Mouse (Mus musculus) ES-E14 (cell line): Measurements from ENCODE around the gene Mycbp. TPM values are rescaled to one million over a fixed set of nuclear protein-coding genes. Genes with fewer than 3 reads are reported as not detected.

Source experiments
- DNase-seq: peaks from one replicate; pipeline ENCODE4 v3.0.0-alpha.2; 2013; ENCODE audit warnings: low read depth, low spot score
- H3K27ac ChIP-seq: 2 replicates; pipeline ENCODE4 v1.5.1; 2012; ENCODE audit warnings: low read depth, mild to moderate bottlenecking, low read length, moderate library complexity, mixed read lengths; ENCODE audit not compliant: poor library complexity, insufficient read depth, severe bottlenecking
- H3K36me3 ChIP-seq: 2 replicates; pipeline ENCODE4 v1.6.1; 2012; ENCODE audit warnings: mild to moderate bottlenecking, low read length, moderate library complexity, mixed read lengths; ENCODE audit not compliant: control insufficient read depth, poor library complexity, insufficient read depth, severe bottlenecking
- H3K4me1 ChIP-seq, 2 experiments: fragments of 150-350 bp in 1 of 2; sonication (generic) in 1 of 2; 2 replicates each; pipeline ENCODE4 v1.6.1; 2012; ENCODE audit warnings: low read length in 2 of 2, mild to moderate bottlenecking in 1 of 2, mixed read lengths in 1 of 2; ENCODE audit not compliant: control insufficient read depth in 2 of 2, insufficient read depth in 2 of 2, poor library complexity in 1 of 2
- H3K4me3 ChIP-seq, 2 experiments: fragments of 150-350 bp in 1 of 2; sonication (generic) in 1 of 2; 2 replicates each; pipeline ENCODE4 v1.5.1; 2012; ENCODE audit warnings: low read length in 2 of 2, low read depth in 1 of 2, mild to moderate bottlenecking in 1 of 2, mixed read lengths in 1 of 2; ENCODE audit not compliant: insufficient read depth in 1 of 2, poor library complexity in 1 of 2, severe bottlenecking in 1 of 2
- H3K9ac ChIP-seq: 2 replicates; pipeline ENCODE4 v1.6.1; 2012; ENCODE audit warnings: low read depth, mild to moderate bottlenecking, low read length, mixed read lengths; ENCODE audit not compliant: poor library complexity, insufficient read depth, severe bottlenecking
- H3K9me3 ChIP-seq: fragments of 150-350 bp; sonication (generic); 2 replicates; pipeline ENCODE4 v1.6.1; 2012; ENCODE audit warnings: low read depth, mild to moderate bottlenecking, low read length; ENCODE audit not compliant: control insufficient read depth, insufficient read depth
- CHD2 ChIP-seq: IDR thresholded peaks from 2 replicates; pipeline ENCODE4 v1.6.1; 2014; ENCODE audit warnings: mild to moderate bottlenecking, low read depth, low read length, inconsistent platforms
- HCFC1 ChIP-seq: IDR thresholded peaks from 2 replicates; pipeline ENCODE4 v1.6.1; 2012; ENCODE audit warnings: low read length, inconsistent platforms, borderline replicate concordance; ENCODE audit not compliant: insufficient read depth
- MAFK ChIP-seq: IDR thresholded peaks from 2 replicates; pipeline ENCODE4 v1.6.1; 2014; ENCODE audit warnings: mild to moderate bottlenecking, low read depth, low read length, inconsistent platforms; ENCODE audit not compliant: insufficient read depth
- ZC3H11A ChIP-seq: IDR thresholded peaks from 2 replicates; pipeline ENCODE4 v1.6.1; 2012; ENCODE audit warnings: low read depth, mild to moderate bottlenecking, inconsistent platforms, low read length, borderline replicate concordance
- ZNF384 ChIP-seq: IDR thresholded peaks from 2 replicates; pipeline ENCODE4 v1.6.1; 2012; ENCODE audit warnings: low read depth, low read length, inconsistent platforms
- in situ Hi-C, 2 experiments: fragments of 600-800 bp; cut with MboI; formaldehyde crosslinking; loops; one replicate each; pipeline ENCODE4 v1.15.1; 2025; ENCODE audit warnings: low sequenced_read_pairs in 2 of 2, inconsistent platforms in 1 of 2; ENCODE audit not compliant: unreplicated experiment in 2 of 2
- total RNA-seq: library from RNA; depleted of rRNA; stranded (reverse); fragments of 300-350 nt; gene quantifications from 2 replicates; pipeline ENCODE4 v1.2.3, GENCODE M21; 2012

Mycbp gene
- total RNA-seq, 1 experiment: 49.5 TPM

GRCm38 (mm10) chr4:123946701-123947100 lies 42.1 kb downstream of the Mycbp start:
- no peak overlapping the region for H3K27ac ChIP-seq
- no peaks in the 10 kb centered on the region for H3K9me3 ChIP-seq
- H3K4me3 ChIP-seq: no peak overlapping the region
- H3K36me3 ChIP-seq: no peaks in the 10 kb centered on the region
- TF ChIP-seq HCFC1: no peak
- no peak for TF ChIP-seq ZC3H11A
- no peak for TF ChIP-seq CHD2
- no peak for TF ChIP-seq ZNF384
- no peak for TF ChIP-seq MAFK
- DNase-seq: no peak
- H3K9ac ChIP-seq: no peak overlapping the region
- peaks cover 0 to 2% of the 10 kb centered on the region in 2 experiments; a peak in 1 of 4 replicates for H3K4me1 ChIP-seq
- in situ Hi-C loops: loop anchor here in 1 of 2 experiments (25.0 kb wide), 1 partner anchor 741 kb away; the partner anchor contains the start of gene Utp11

DNA sequence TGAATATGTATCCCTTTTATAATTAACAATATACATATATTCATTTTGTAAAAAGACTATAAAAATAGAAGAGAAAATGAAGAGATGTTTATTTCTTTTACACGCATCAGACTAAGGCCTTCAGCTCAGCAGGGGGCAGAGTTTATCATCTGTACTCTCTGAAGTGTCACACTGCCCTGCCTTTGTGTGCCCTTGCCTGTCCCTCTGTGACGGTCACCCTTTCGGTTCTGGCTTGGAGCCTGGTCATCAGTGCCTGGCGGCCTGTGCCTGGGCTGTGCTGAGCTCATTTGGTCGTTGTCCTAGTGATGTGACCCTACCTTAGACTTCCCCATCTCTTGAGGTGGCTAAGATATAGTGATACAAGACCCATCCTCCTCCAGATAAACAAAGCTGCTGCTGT lies 42.5 kb downstream of the Mycbp start:
- Histone ChIP-seq H3K27ac (no peak overlapping the region), H3K4me3 (no peak overlapping the region), H3K36me3 (no peaks in the 10 kb centered on the region), H3K4me1 (peaks cover 0 to 2% of the 10 kb centered on the region in 2 experiments; a peak in 1 of 4 replicates), H3K9ac (no peak overlapping the region), H3K9me3 (no peaks in the 10 kb centered on the region)
- DNase-seq: no peak
- in situ Hi-C loops: loop anchor here in 1 of 2 experiments (25.0 kb wide), 1 partner anchor 740 kb away; the partner anchor contains the start of gene Utp11
- TF ChIP-seq ZC3H11A: no peak
- no peak for TF ChIP-seq MAFK

- in situ Hi-C loops: loop anchor here in 1 of 2 experiments (25.0 kb wide), 1 partner anchor 738 kb away; the partner anchor contains the start of gene Utp11
- no peak overlapping the region for H3K9ac ChIP-seq
- no peak for DNase-seq
- H3K4me3 ChIP-seq: no peak overlapping the region
- no peaks in the 10 kb centered on the region for H3K36me3 ChIP-seq
- no peaks in the 10 kb centered on the region for H3K9me3 ChIP-seq
- H3K4me1 ChIP-seq: peaks cover 0 to 2% of the 10 kb centered on the region in 2 experiments; a peak in 1 of 4 replicates
- TF ChIP-seq ZC3H11A (no peak), HCFC1 (no peak), MAFK (no peak), CHD2 (no peak), ZNF384 (no peak)
- H3K27ac ChIP-seq: no peak overlapping the region
These were observed 44.3 kb downstream of the Mycbp start for GRCm38 (mm10) chr4:123948901-123949300.

GRCm38 (mm10) chr4:123949649-123950048 lies 45.0 kb downstream of the Mycbp start:
- no peak overlapping the region for H3K27ac ChIP-seq
- TF ChIP-seq CHD2: no peak
- no peak for TF ChIP-seq ZNF384
- no peak for TF ChIP-seq ZC3H11A
- TF ChIP-seq MAFK: no peak
- TF ChIP-seq HCFC1: no peak
- H3K4me3 ChIP-seq: no peak overlapping the region
- no peak for DNase-seq
- no peaks in the 10 kb centered on the region for H3K9me3 ChIP-seq
- no peaks in the 10 kb centered on the region for H3K36me3 ChIP-seq
- no peak overlapping the region for H3K9ac ChIP-seq
- H3K4me1 ChIP-seq: peaks cover 0 to 2% of the 10 kb centered on the region in 2 experiments; a peak in 1 of 4 replicates
- in situ Hi-C loops: loop anchor here (25.0 kb wide), 2 partner anchors 188 to 738 kb away; partner anchors contain the start of gene Utp11 (in 1 of the 2)
